In the genomic region with DNA sequence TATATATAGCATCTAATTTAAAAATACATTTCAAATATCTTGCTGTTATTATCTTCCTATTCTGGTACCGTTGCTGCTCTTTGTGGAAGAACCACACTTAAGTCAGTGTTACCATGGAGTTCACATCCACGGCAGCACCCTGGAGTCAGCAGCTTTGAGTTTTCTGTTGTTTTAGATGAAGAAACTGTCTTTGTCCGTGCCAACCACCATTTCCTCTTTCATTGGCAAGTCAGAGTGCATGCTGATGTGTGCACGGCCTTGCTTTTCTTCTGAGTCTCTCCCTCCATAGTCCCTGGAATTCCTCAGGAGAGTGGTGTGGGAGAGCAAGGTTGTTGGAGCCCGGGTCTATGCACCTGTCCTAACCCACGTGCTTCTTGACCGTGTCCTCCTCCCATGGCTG, we compare ENCODE assay signal across 28 mouse cellular contexts.
"Had no signal": no experiment of that assay in that cellular context is flagged by ENCODE, and none has a peak within 500 bp of the region (broad histone marks: within the 10 kb centered on the region; RNA-seq: fewer than 3 reads in every experiment).

No protein-coding gene starts in this region.

- H3K4me3 ChIP-seq: left cerebral cortex, adult 2 months; limb, embryonic 10.5 days; limb, embryonic 12.5 days; limb, embryonic 13.5 days; limb, embryonic 15.5 days; liver, embryonic 12.5 days; liver, embryonic 13.5 days; liver, embryonic 15.5 days; lung, embryonic 15.5 days; megakaryocyte, embryonic 14.5 days; midbrain, embryonic 10.5 days; midbrain, embryonic 12.5 days; midbrain, embryonic 13.5 days; midbrain, embryonic 15.5 days; myocyte; neural tube, embryonic 12.5 days had no signal

- H3K9ac ChIP-seq: limb, embryonic 12.5 days; limb, embryonic 13.5 days; limb, embryonic 15.5 days; liver, embryonic 12.5 days; liver, embryonic 14.5 days; liver, embryonic 15.5 days; liver, postnatal 0 days; lung, embryonic 14.5 days; lung, embryonic 15.5 days; midbrain, embryonic 12.5 days; midbrain, embryonic 13.5 days; midbrain, embryonic 15.5 days; neural tube, embryonic 12.5 days had no signal

- H3K27me3 ChIP-seq: limb, embryonic 12.5 days; limb, embryonic 13.5 days; limb, embryonic 15.5 days; liver, embryonic 12.5 days; liver, embryonic 13.5 days; liver, embryonic 15.5 days; lung, embryonic 15.5 days; midbrain, embryonic 12.5 days; midbrain, embryonic 13.5 days; midbrain, embryonic 15.5 days; neural tube, embryonic 12.5 days had no signal

- H3K4me2 ChIP-seq: limb, embryonic 12.5 days; limb, embryonic 13.5 days; limb, embryonic 15.5 days; liver, embryonic 11.5 days; liver, embryonic 12.5 days; liver, embryonic 13.5 days; liver, embryonic 15.5 days; lung, embryonic 14.5 days; lung, embryonic 15.5 days; midbrain, embryonic 11.5 days; midbrain, embryonic 12.5 days; midbrain, embryonic 15.5 days; neural tube, embryonic 12.5 days had no signal

- H3K9me3 ChIP-seq: limb, embryonic 10.5 days; limb, embryonic 12.5 days; limb, embryonic 13.5 days; limb, embryonic 15.5 days; liver, embryonic 12.5 days; liver, embryonic 13.5 days; liver, embryonic 15.5 days; lung, embryonic 15.5 days; megakaryocyte, embryonic 14.5 days; midbrain, embryonic 10.5 days; midbrain, embryonic 12.5 days; midbrain, embryonic 13.5 days; midbrain, embryonic 15.5 days; neural tube, embryonic 12.5 days had no signal

- H3K4me1 ChIP-seq: limb, embryonic 13.5 days; limb, embryonic 15.5 days had no signal

- H3K27ac ChIP-seq: left cerebral cortex, adult 2 months; limb, embryonic 10.5 days; limb, embryonic 12.5 days; limb, embryonic 13.5 days; limb, embryonic 15.5 days; liver, embryonic 14.5 days; lung, embryonic 15.5 days; macrophage; midbrain, embryonic 10.5 days; midbrain, embryonic 12.5 days; neural tube, embryonic 12.5 days had no signal

- H3K36me3 ChIP-seq: limb, embryonic 10.5 days; limb, embryonic 12.5 days; limb, embryonic 13.5 days; liver, embryonic 12.5 days; liver, embryonic 13.5 days; liver, embryonic 15.5 days; lung, embryonic 15.5 days; midbrain, embryonic 10.5 days; midbrain, embryonic 12.5 days; midbrain, embryonic 13.5 days; midbrain, embryonic 15.5 days had no signal

- DNase-seq: left cerebral cortex, postnatal 4 days; liver, embryonic 13.5 days; liver, postnatal 0 days; lung, adult 18-20 months; lung, adult 2 months; lung, postnatal 10 days; lung, postnatal 14 days; lung, postnatal 4 days had no signal
